Mouse (Mus musculus) heart, postnatal 0 days (tissue): ENCODE measurements around the gene Anxa6.
A peak's percentile ranks its signal among the peaks of the same experiment; 100 is the strongest.

ENCODE experiments used
- CTCF ChIP-seq: IDR thresholded peaks from 2 replicates; pipeline ENCODE4 v1.5.1; 2016; ENCODE audit warnings: antibody characterized with exemption, control low read depth, low read depth
- EP300 ChIP-seq: IDR thresholded peaks from 2 replicates; pipeline ENCODE4 v1.6.1; 2016; ENCODE audit warnings: antibody characterized with exemption, low read depth

DNA sequence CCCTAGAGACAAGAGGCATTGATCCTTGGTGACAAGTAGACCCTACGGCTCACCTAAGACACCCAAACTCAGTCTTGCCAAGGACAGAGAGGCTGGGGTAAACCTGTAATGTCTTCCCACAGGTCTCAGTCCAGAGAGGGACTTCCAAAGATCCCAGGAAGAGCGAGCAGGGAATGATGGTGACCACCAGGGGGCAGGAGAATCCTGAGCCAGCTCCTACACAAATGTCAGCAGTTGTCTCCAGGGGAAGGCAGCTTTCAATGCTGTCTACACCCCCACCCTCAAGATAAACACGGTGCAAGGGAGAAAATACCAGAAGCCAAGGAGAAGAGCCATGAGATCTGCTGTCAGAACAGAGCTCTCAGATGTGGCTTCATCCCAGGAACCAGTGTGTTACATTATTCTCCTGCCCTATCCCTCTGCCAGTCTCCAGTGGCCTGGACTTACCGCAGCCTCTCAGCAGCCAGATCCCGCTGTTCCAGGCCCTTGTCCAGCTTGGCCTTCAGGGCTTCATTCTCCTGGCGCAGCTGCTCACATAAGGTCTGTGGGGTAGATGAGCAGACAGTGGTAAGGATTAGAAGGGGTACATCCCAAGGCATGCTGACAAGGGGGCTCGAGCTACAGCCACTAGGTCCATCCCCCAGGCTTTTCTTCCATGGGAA is 102.8 kb downstream of the Anxa6 start:
- peak; percentile 75 for TF ChIP-seq CTCF
- no peak for TF ChIP-seq EP300
